Mouse (Mus musculus) C2C12 (cell line): ENCODE results near the gene Rpl6.

Experiments used
- CTCF ChIP-seq: IDR thresholded peaks from one replicate; pipeline ENCODE4 v1.5.1; 2011; ENCODE audit not compliant: control insufficient read depth, insufficient read depth, insufficient read length
- MYOG ChIP-seq: IDR thresholded peaks from one replicate; pipeline ENCODE4 v1.6.1; 2011; ENCODE audit not compliant: control insufficient read depth, insufficient read length; ENCODE audit errors: extremely low read depth

GRCm38 (mm10) chr5:121221328-121221850 lies 17.1 kb downstream of the Rpl6 start:
- no peak for TF ChIP-seq CTCF
- TF ChIP-seq MYOG, result no peak
